Mouse (Mus musculus): ENCODE measurements around the gene Pick1. TPM values are rescaled to one million over a fixed set of nuclear protein-coding genes. Genes with fewer than 3 reads are reported as not detected.

The Pick1 gene
- polyA plus RNA-seq, 2 experiments, result 23.3 to 82.6 TPM

- Histone ChIP-seq H3K4me3 (replicated peaks; ENCODE audit: low read length) (no peak overlapping the region), H3K4me1 (ENCODE audit: control insufficient read depth, insufficient read depth, low read length) (peaks cover 13% of the 10 kb centered on the region; the same call in 1 of the 2 replicates), H3K36me3 (ENCODE audit: control insufficient read depth, insufficient read depth, low read length) (no peaks in the 10 kb centered on the region), H3K27me3 (ENCODE audit: control insufficient read depth, insufficient read depth, low read length) (no peaks in the 10 kb centered on the region), H3K4me2 (replicated peaks; ENCODE audit: low read depth, low read length, severe bottlenecking) (peak overlapping the region; percentile 19; the same call in 1 of the 2 replicates), H3K9me3 (ENCODE audit: control insufficient read depth, low read length) (no peaks in the 10 kb centered on the region), H3K27ac (replicated peaks; ENCODE audit: low read depth, low read length) (peak overlapping the region; percentile 72), H3K9ac (ENCODE audit: low read depth, low read length, severe bottlenecking) (peak overlapping the region; percentile 48)
- 40% methylated on average over 25 of the region's 27 CpGs for WGBS
- DNase-seq (ENCODE audit: low spot score) (peak; percentile 43), ATAC-seq (ENCODE audit: low FRiP score, low read depth) (peak; percentile 34; the same call in 1 of the 2 replicates)
- TF ChIP-seq POLR2A (IDR thresholded peaks at IDR 0.05; ENCODE audit: borderline replicate concordance, extremely low read depth, insufficient read depth, insufficient read length), result no peak
These were observed 35.8 kb upstream of the Pick1 start for GRCm38 (mm10) chr15:79192885-79193845.

DNA sequence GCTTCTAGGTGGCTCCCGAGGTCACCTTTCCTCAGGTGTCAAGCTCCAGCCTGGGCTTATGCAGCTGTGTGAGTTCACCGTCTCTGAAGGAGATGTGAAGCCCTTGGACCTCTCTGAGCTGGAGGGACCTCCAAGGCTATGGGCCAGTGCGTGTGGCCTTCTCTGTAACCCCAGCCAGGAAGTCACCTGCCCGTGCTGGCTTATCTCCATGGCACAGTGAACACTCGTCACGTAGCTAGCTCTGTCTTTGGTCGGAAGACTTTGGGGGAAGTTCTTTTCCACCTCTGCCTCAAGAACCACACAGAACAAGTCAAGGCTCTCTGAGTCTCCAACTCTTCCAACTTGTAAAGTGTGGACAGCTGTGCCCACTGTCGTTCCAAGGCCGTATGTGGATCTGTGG lies 34.9 kb upstream of the Pick1 start:
- 78% methylated on average over 9 of the region's 9 CpGs for WGBS
- H3K4me3 ChIP-seq (replicated peaks; ENCODE audit: low read length), result no peak overlapping the region
- peak overlapping the region; percentile 72; the same call in 1 of the 2 replicates for H3K27ac ChIP-seq (replicated peaks; ENCODE audit: low read depth, low read length)

DNA sequence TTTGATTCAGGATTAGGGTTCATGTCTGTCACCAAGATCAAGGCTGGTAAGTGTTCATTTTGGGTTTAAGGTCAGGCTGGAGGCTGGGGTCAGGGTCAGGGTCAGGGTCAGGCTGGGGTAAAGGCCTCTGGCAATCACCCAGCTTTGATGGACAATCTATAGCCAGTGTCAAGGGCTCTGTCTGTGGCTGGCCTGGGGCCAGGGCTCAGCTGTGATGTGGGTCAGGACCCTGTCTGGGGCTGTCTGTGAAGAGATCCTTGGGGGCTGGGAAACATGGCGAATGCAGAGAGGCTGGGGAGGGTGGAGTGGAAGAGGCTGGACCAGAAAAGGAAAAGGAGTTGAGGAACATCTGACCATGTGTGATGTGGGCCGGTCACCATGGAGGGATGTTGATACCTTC lies 34.0 kb upstream of the Pick1 start:
- peaks cover 13% of the 10 kb centered on the region; the same call in 1 of the 2 replicates for H3K4me1 ChIP-seq (ENCODE audit: control insufficient read depth, insufficient read depth, low read length)
- no peak overlapping the region for H3K9ac ChIP-seq (ENCODE audit: low read depth, low read length, severe bottlenecking)
- TF ChIP-seq POLR2A (IDR thresholded peaks at IDR 0.05; ENCODE audit: borderline replicate concordance, extremely low read depth, insufficient read depth, insufficient read length), result no peak
- ATAC-seq (ENCODE audit: low FRiP score, low read depth), result no peak
- H3K27ac ChIP-seq (replicated peaks; ENCODE audit: low read depth, low read length), result no peak overlapping the region
- 87% methylated on average over 2 of the region's 2 CpGs for WGBS
- DNase-seq (ENCODE audit: low spot score), result no peak
- H3K36me3 ChIP-seq (ENCODE audit: control insufficient read depth, insufficient read depth, low read length), result no peaks in the 10 kb centered on the region
- no peaks in the 10 kb centered on the region for H3K9me3 ChIP-seq (ENCODE audit: control insufficient read depth, low read length)
- H3K4me2 ChIP-seq (replicated peaks; ENCODE audit: low read depth, low read length, severe bottlenecking), result no peak overlapping the region
- no peak overlapping the region for H3K4me3 ChIP-seq (replicated peaks; ENCODE audit: low read length)
- no peaks in the 10 kb centered on the region for H3K27me3 ChIP-seq (ENCODE audit: control insufficient read depth, insufficient read depth, low read length)

More for the DNA sequence above, 34.9 kb upstream of the Pick1 start:
- Histone ChIP-seq H3K36me3 (ENCODE audit: control insufficient read depth, insufficient read depth, low read length) (no peaks in the 10 kb centered on the region), H3K27me3 (ENCODE audit: control insufficient read depth, insufficient read depth, low read length) (no peaks in the 10 kb centered on the region), H3K4me2 (replicated peaks; ENCODE audit: low read depth, low read length, severe bottlenecking) (no peak overlapping the region), H3K9me3 (ENCODE audit: control insufficient read depth, low read length) (no peaks in the 10 kb centered on the region), H3K4me1 (ENCODE audit: control insufficient read depth, insufficient read depth, low read length) (peaks cover 13% of the 10 kb centered on the region; the same call in 1 of the 2 replicates), H3K9ac (ENCODE audit: low read depth, low read length, severe bottlenecking) (0 out of 2 replicates have a peak overlapping the region, but pooled peaks have one; percentile 48)
- TF ChIP-seq POLR2A (IDR thresholded peaks at IDR 0.05; ENCODE audit: borderline replicate concordance, extremely low read depth, insufficient read depth, insufficient read length), result no peak
- ATAC-seq (ENCODE audit: low FRiP score, low read depth), result no peak
- DNase-seq (ENCODE audit: low spot score), result no peak

DNA sequence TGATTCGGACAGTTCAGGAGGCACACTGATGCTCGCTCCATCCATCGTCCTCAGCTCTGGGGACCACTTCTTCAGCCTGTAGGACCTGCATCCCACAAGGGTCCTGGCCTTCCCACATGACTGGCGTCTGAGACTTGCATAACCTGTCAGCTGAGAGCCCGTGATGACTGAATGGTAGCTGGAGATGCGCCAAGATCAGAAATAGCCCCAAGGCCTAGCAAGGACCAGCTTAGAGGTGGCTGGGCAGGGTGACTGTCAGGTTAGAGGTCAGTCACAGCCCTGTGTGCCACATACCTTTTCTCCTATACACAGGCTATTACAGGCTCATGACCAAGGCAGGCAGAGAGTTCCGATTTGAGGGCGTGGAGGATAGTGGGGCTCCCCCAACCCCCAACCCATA lies 33.5 kb upstream of the Pick1 start:
- TF ChIP-seq POLR2A (IDR thresholded peaks at IDR 0.05; ENCODE audit: borderline replicate concordance, extremely low read depth, insufficient read depth, insufficient read length), result no peak
- no peaks in the 10 kb centered on the region for H3K27me3 ChIP-seq (ENCODE audit: control insufficient read depth, insufficient read depth, low read length)
- no peak overlapping the region for H3K4me2 ChIP-seq (replicated peaks; ENCODE audit: low read depth, low read length, severe bottlenecking)
- H3K4me1 ChIP-seq (ENCODE audit: control insufficient read depth, insufficient read depth, low read length), result peaks cover 13% of the 10 kb centered on the region; the same call in 1 of the 2 replicates
- DNase-seq (ENCODE audit: low spot score) (no peak), ATAC-seq (ENCODE audit: low FRiP score, low read depth) (no peak)
- H3K27ac ChIP-seq (replicated peaks; ENCODE audit: low read depth, low read length), result no peak overlapping the region
- H3K36me3 ChIP-seq (ENCODE audit: control insufficient read depth, insufficient read depth, low read length), result no peaks in the 10 kb centered on the region
- H3K4me3 ChIP-seq (replicated peaks; ENCODE audit: low read length), result no peak overlapping the region
- 75% methylated on average over 8 of the region's 8 CpGs for WGBS
- H3K9ac ChIP-seq (ENCODE audit: low read depth, low read length, severe bottlenecking), result no peak overlapping the region
- no peaks in the 10 kb centered on the region for H3K9me3 ChIP-seq (ENCODE audit: control insufficient read depth, low read length)

- Histone ChIP-seq H3K36me3 (ENCODE audit: control insufficient read depth, insufficient read depth, low read length) (no peaks in the 10 kb centered on the region), H3K27me3 (ENCODE audit: control insufficient read depth, insufficient read depth, low read length) (no peaks in the 10 kb centered on the region), H3K4me1 (ENCODE audit: control insufficient read depth, insufficient read depth, low read length) (peaks cover 18% of the 10 kb centered on the region), H3K9ac (ENCODE audit: low read depth, low read length, severe bottlenecking) (no peak overlapping the region), H3K4me3 (replicated peaks; ENCODE audit: low read length) (no peak overlapping the region), H3K4me2 (replicated peaks; ENCODE audit: low read depth, low read length, severe bottlenecking) (no peak overlapping the region), H3K27ac (replicated peaks; ENCODE audit: low read depth, low read length) (no peak overlapping the region), H3K9me3 (ENCODE audit: control insufficient read depth, low read length) (no peaks in the 10 kb centered on the region)
- DNase-seq (ENCODE audit: low spot score), result no peak
- ATAC-seq (ENCODE audit: low FRiP score, low read depth), result no peak
- TF ChIP-seq POLR2A (IDR thresholded peaks at IDR 0.05; ENCODE audit: borderline replicate concordance, extremely low read depth, insufficient read depth, insufficient read length), result no peak
- 90% methylated on average over 12 of the region's 12 CpGs for WGBS
These were observed 29.5 kb upstream of the Pick1 start for GRCm38 (mm10) chr15:79199390-79199976.
